9 mouse cellular contexts compared by ENCODE assay signal in the genomic region with DNA sequence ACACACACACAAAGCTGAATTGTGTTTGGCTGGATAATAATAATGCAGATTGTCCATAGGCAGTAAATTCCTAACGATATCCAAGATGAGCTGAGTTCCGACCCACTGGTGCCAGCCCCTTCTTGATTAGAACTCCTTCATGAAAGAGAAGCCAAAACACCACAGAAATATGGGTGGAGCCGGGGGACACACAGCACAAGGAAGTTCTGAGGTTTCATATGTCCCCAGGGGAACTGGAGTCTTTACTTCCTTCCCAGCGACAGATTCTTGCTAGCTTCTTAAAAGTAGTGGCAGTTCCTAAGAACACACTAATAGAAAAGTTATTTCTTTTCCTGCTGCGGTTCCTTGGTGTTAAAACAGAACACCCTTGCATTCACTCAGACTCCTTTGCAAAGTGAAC. TPM values are rescaled to one million over a fixed set of nuclear protein-coding genes. Genes with fewer than 3 reads are reported as not detected.
DNase-seq lines count a peak whose midpoint lies in the region; ATAC-seq lines count a peak whose summit lies in the region.
"Had no signal": no experiment of that assay in that cellular context is flagged by ENCODE, and none has a peak within 500 bp of the region (broad histone marks: within the 10 kb centered on the region; RNA-seq: fewer than 3 reads in every experiment).

No protein-coding gene starts in this region.

- no peak for ATAC-seq in kidney, embryonic 14.5 days (ENCODE audit: low FRiP score, low TSS enrichment)
- peak; percentile 56 for ATAC-seq in CD4-positive, CD25-positive, alpha-beta regulatory T cell, adult 4 months
- peak; percentile 59 for ATAC-seq in megakaryocyte-erythroid progenitor cell, adult 5-6 weeks (replicated peaks; ENCODE audit: low FRiP score, low TSS enrichment, poor library complexity, severe bottlenecking)

- peaks cover 9% of the 10 kb centered on the region; the same call in 1 of the 2 replicates for H3K4me1 ChIP-seq in kidney, embryonic 14.5 days (ENCODE audit: control insufficient read depth, insufficient read depth, low read length)
- peaks cover 15% of the 10 kb centered on the region for H3K4me1 ChIP-seq in embryonic facial prominence, embryonic 10.5 days

- no peaks in the 10 kb centered on the region for H3K27me3 ChIP-seq in kidney, embryonic 14.5 days (ENCODE audit: control insufficient read depth, insufficient read depth, low read length)
- H3K27me3 ChIP-seq in embryonic facial prominence, embryonic 10.5 days (replicated peaks; ENCODE audit: low read depth, poor library complexity, severe bottlenecking), result no peaks in the 10 kb centered on the region

- 42% methylated on average over 5 of the region's 5 CpGs for WGBS in kidney, embryonic 14.5 days
- whole genome bisulfite sequencing in embryonic facial prominence, embryonic 10.5 days, result 44% methylated on average over 5 of the region's 5 CpGs

- H3K4me3 ChIP-seq in kidney, embryonic 14.5 days (ENCODE audit: low read length), result no peak overlapping the region
- H3K4me3 ChIP-seq in embryonic facial prominence, embryonic 10.5 days, result no peak overlapping the region

- peak overlapping the region; percentile 66; the same call in 1 of the 2 replicates for H3K27ac ChIP-seq in kidney, embryonic 14.5 days (ENCODE audit: low read depth, low read length)
- H3K27ac ChIP-seq in embryonic facial prominence, embryonic 10.5 days (replicated peaks), result peak overlapping the region; percentile 63; the same call in 1 of the 2 replicates

- DNase-seq in kidney, adult 11 months, result no peak
- DNase-seq in embryonic facial prominence, embryonic 10.5 days (ENCODE audit: low spot score), result no peak
- DNase-seq in ovary, adult 18-20 months (ENCODE audit: low spot score), result no peak
- no peak for DNase-seq in spleen, adult 18-20 months
- DNase-seq in testis, postnatal 14 days (ENCODE audit: low spot score), result no peak

- no peak overlapping the region for H3K4me2 ChIP-seq in kidney, embryonic 14.5 days (replicated peaks; ENCODE audit: low read depth, low read length)
- H3K4me2 ChIP-seq: midbrain, embryonic 11.5 days had no signal

- no peaks in the 10 kb centered on the region for H3K9me3 ChIP-seq in kidney, embryonic 14.5 days (ENCODE audit: control insufficient read depth, low read length)
- H3K9me3 ChIP-seq in embryonic facial prominence, embryonic 10.5 days, result no peaks in the 10 kb centered on the region

- H3K36me3 ChIP-seq in kidney, embryonic 14.5 days (ENCODE audit: control insufficient read depth, insufficient read depth, low read length), result no peaks in the 10 kb centered on the region
- no peaks in the 10 kb centered on the region for H3K36me3 ChIP-seq in embryonic facial prominence, embryonic 10.5 days (replicated peaks)

- no peak overlapping the region for H3K9ac ChIP-seq in kidney, embryonic 14.5 days (ENCODE audit: low read depth, low read length)

RNA-seq across cellular contexts. Expression of a gene that starts 51.4 kb away (rescaled TPM):
- 10.6 and 14.5 TPM in 2 replicates for polyA plus RNA-seq in kidney, embryonic 14.5 days (2014; fragmentation: Nextera tagmentation; extraction: Ambion mirVana)
- polyA plus RNA-seq in CD4-positive, CD25-positive, alpha-beta regulatory T cell, adult 4 months (2017; shearing (Covaris generic)), result 10 to 100 TPM; 36.8 to 37.5 TPM
- polyA plus RNA-seq in embryonic facial prominence, embryonic 10.5 days (2016; fragmentation: Nextera tagmentation; extraction: Ambion mirVana), result 8.3 and 9.5 TPM in 2 replicates
- 6.1 and 7.1 TPM in 2 replicates for total RNA-seq in megakaryocyte-erythroid progenitor cell, adult 5-6 weeks (2014; fragmentation: Nextera tagmentation)
- 32.2 and 36.0 TPM in 2 replicates for total RNA-seq in megakaryocyte-erythroid progenitor cell, adult 5-6 weeks (2017)
